Mouse (Mus musculus): ENCODE results near the gene Pex5l.

Gene Pex5l

DNA sequence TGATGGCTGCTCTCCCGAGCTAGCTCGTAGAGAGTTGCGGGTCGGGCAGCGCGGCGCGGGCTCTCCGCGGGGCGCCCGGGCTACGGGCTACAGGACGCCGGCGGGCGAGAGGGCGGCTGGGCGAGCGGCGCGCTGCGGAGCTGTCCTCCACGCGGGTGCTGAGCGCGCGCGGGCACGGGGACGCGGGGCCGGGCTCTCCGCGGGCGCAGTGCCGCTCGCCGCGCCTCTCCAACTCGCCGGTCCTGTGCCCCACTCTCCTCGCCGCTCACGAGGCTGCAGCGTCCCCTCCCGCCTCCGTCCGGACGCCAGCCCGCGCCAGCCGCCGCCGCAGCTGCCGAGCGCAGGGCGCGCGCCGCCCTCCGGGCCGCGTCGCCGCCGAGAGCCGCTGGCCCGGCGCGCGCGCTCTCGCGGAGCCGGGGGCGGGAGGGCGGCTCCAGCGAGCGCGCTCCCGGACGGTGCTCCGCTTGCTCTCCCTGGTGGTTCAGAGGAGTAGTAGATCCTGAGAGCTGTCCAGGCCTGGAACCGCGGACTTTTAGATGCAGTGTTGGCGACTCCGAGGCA is at the start of gene Pex5l:
TSS of gene Pex5l (minus strand) at position 347 of the 561 bp plus-strand sequence.
- no peak for DNase-seq (ENCODE audit: low spot score)

DNA sequence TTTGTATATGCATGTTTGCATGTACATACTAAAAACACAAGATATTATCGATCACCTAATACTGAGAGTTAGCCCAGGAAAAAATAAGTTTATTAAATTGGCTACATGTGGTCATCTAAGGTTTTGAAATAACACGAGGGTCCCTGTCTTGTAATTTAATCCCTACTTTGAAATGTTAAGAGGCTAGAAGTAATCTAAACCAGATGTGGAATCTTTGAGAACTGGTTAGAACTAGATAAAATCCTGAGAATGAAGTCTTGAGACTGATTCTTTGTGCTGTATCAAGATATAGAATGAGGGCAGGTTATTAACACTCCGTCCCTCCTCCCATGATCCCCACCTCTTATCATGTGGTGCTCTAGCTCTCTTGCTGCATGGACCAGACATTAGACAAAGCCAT is 22.1 kb upstream of the Pex5l start:
- DNase-seq (ENCODE audit: low spot score), result no peak

DNA sequence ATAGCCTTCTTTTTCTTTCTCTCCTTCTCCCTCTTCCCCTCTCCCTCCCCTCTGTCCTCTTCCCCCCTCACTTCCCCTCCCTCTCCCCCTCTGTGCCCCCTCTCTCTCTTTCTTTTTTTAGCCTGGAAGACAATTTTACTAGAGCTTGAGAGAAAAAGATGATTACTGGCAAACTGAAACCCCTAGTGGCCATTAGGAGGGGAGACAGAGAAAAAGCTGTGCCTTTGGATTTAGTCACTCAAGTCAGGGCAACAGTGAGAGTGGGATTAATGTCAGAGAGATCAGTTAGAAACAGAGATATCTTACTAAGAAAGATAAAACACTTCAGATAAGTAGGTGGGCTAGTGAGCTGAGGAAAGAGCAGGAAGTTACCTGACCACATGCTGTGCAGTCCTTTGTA is 20.8 kb upstream of the Pex5l start:
- DNase-seq (ENCODE audit: low spot score), result no peak

DNA sequence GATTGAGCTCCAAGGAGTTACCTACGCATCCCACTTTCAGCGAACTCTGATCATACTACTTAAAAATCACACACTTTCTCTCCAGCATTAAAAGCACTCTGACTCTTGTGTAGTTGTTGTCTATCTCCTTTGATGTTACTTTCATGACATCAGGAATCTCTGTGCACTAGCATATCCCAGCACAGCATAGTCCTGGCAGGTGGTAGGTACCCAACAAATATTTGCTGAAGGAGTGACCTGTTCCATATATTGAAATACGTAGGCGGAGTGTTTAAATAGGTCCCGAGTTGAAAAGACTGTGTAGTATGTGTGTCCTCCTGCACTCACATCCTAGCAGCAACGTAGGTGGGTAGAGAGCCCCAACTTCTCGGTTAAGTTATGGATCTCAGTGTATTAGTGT is 545 bp upstream of the Pex5l start:
- no peak for DNase-seq (ENCODE audit: low spot score)

DNA sequence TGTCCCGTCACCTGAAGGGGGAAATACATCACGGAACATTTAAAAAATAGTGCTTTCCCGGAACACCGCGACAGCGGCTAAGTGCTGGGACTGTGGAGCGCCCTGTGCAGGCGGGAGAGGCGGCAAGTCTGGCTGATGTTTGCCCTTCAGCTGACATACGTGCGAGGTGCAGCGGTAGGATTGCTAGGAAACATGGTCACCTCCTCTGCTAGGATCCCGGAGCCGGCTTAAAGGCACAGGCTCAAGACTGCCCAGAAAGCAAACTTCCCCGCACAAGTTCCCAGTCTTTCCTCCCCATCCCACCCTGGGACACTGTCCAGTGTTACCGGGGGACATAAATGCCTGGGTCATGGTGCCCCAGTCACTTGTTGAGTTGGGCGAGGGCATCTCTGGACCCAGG is 649 bp downstream of the Pex5l start:
- no peak for DNase-seq (ENCODE audit: low spot score)

DNA sequence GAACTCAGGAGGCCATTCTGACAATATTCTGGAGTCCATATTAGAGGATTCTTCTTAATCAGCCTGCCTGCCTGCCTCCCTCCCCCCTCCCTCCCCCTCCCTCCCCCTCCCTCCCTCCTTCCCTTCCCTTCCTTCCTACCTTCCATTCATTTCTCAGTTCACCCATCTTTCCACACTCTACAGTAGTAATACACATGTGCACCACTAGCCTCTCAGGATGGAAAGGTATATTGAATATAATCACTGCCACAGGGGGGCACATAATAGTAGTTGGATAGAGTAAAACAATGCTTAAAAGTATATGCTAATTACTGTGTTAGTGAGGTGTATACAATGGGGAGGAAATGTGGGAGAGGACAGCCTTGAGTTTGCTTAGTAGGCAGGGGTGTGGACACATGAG is 13.1 kb downstream of the Pex5l start:
- DNase-seq (ENCODE audit: low spot score), result no peak

DNA sequence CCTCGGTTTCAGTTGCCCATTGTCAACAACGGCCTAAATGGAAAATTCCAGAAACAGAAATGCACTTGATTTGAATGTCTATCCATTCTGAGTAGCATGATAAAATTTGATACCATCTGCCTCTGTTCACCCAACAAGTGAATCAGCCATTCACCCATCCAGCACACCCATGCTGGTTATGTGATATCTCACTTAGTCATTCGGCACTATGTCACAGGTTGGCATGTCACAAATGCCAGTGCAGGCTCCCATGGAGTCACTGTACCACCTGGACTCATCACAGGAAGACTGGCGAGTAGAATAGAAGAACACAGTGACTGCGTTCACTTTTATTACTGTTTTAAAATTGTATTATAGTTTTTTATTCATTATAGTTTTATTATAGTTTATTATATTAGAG is 18.3 kb downstream of the Pex5l start:
- no peak for DNase-seq (ENCODE audit: low spot score)

DNA sequence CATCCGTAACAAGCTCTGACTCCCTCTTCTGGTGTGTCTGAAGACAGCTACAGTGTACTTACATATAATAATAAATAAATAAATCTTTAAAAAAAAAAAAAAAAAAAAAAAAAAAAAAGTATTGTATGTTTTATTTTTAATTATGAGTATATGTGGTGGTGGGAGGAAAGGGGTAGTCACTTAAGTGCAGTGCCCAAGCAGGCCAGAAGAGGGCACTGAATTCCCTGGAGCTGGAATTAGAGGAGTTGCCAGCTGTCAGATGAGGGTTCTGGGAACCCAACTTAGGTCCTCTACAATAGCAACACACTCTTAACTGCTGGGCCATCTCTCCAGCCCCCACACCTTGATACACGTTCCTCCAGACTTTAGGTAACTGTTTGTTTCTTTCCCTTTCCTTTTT is 37.3 kb downstream of the Pex5l start:
- no peak for DNase-seq (ENCODE audit: low spot score)

DNA sequence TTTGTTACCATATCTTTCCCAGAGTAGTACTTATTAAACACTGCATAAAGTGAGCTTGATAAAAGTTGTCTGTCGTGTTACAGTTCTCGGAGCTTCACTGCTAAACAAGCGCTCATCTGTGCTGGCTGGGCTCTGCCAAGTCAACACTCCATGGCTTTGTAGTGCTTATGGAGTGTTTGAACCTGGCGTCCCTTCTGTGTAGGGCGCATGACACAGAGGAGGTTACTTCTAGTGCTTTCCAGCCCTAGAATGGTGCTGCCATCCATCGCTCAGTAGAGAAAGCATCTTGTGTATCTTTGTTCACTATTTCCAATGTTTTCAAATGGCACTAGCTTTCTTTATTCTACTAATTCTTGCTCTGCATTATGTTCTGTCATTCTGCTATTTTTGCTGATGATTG is 39.5 kb downstream of the Pex5l start:
- no peak for DNase-seq (ENCODE audit: low spot score)

DNA sequence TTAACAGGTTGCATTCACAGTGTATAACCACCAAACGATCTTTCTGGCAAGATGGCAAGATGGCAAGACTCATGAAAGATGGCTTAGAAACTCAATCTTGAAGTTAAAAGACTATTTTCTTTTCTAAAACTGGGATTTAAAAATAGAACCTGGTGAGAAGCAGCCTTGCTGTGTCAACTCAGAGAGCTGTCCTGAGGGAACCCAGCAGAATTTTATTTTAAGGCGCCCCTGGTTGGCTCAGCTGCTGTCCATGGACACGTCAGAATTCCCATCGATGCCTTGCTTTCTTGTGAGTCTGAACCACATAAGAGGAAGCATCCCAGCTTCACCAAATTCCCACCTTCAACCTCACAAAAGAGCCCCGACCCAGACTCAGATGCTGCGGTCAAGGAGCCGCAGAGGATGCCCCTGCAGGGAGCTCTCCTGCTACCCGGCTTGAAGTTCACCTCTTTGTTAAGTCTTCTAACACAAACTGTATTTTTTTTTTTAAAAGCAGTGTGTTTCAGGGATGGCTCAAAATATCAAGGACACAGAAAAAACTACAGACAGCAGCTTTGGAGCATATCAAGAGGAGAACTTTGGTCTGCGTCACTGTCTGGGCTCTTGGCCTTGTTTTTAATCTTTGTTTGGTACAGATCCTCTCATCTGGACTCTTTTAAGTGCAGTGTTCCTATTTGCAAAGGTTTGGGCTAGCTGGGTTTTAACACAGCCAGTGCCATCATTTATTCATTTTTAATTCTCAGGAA is 44.3 kb downstream of the Pex5l start:
- DNase-seq (ENCODE audit: low spot score), result no peak

DNA sequence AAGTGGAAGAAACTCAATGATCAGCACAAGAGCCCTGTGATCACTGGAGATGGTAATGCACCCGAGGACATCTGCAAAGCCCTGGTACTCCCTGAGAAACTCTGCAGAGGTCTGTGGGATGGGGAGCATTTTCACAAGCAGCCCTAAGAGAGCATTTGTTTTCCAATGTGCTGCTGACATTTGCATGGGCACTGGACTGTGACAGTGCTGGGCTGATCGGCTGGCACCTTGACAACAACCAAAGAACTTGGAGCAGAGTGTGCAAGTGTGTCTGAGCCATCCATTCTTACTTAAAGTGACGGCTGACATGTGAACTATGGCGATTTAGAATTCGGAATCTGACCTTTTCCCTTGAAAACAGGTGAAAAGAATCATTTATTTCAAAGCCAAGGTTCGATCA is 49.4 kb downstream of the Pex5l start:
- DNase-seq (ENCODE audit: low spot score), result no peak

DNA sequence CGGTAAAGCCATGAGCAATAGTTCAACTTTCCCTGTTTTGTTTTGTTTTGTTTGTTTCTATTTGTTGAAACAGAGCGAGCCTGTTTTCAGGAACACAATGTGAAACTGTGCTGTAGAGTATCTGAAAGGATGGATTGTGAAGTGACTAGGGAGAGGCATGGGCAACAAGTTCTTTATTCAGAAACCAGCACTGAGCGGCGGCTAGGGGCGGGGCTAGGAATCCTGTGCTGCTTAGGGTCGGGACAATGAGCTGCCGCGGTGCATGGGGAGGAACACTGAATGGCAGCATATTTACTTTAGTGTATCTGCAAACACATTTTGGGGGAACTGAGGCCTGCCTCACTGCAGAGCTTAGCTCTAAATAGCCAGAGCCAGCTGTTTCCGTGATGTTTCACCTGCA is 53.0 kb downstream of the Pex5l start:
- DNase-seq (ENCODE audit: low spot score), result no peak

DNA sequence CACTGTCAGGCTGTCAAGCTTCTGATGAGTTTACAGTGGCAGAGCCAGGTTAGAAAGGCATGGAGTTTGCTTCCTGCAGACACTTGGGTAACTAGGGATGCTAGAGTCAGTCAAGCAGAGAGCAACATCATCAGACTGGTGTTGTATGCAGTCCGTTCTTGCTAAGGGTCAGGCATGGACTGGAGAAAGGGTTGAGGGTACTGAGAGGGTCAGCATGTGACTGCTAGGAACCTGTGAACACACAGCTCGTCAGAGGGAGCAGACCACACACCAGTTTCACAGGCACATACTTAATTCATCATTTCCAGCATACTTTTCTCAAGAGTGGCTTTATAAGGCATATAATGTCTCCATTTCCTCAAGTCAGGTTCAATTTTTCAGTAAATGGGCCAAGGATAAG is 53.6 kb downstream of the Pex5l start:
- no peak for DNase-seq (ENCODE audit: low spot score)

DNA sequence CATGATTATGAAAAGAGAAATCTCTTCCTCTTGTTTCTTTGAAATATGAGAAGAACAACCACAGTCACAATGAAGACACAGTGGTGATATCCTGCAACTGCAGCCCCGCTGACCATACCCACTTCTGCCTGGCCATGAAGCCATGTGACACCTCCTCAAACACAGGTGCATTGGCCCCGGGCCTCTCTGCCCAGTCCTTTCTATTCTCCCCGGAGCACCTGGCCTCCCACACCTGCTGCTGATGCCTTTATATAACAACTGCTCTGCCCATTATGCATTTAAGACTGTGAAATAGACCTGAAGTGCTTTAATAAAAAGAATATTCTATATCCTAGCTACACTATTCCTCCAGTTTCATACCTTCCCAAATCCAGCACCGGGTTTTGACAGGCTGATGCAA is 54.8 kb downstream of the Pex5l start:
- DNase-seq (ENCODE audit: low spot score), result no peak

DNA sequence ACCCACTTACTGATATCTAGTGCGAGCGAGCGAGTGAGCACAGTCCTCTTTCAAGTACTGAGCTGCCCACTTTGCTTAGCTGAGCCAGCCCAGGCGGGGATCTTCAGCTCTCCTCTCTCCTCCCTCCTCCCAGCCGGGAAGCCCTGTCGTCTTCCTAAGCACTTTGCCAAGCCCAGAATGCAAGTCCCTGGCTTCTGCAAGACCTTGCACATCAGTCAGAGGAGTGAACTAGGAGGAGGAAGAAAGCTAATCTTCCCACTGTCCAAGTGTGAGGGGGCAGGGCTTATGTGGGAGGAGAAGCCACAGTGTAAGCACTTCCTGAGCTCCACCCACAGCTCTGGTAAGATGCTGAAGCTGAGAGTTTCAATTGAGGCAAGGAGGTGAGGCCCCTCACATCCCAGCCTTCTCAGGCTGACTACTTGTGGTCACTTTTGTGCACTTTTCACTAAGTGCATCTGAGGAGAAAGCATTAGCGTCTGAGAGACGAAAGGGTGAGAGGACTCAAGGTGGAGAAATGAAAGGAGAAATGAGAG is 60.2 kb downstream of the Pex5l start:
- no peak for DNase-seq (ENCODE audit: low spot score)

DNA sequence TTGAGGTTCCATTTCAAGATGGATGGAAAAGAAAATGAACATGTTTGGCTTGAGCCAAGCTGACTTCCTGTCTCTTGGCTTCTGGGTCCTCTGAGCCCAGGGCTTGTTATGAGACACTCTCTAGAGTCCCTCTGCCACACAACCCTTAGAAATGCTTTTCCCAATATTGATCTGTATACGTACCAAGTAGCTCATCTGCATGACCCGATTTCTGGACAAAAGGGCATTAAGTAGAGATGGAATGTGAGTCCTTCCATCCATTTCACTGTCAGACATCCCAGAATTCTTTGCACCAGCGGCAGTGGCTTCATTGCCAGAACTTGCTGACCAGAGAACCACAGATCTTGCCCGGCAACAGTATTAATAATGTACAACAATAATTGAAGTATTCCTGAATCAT is 61.3 kb downstream of the Pex5l start:
- no peak for DNase-seq (ENCODE audit: low spot score)

DNA sequence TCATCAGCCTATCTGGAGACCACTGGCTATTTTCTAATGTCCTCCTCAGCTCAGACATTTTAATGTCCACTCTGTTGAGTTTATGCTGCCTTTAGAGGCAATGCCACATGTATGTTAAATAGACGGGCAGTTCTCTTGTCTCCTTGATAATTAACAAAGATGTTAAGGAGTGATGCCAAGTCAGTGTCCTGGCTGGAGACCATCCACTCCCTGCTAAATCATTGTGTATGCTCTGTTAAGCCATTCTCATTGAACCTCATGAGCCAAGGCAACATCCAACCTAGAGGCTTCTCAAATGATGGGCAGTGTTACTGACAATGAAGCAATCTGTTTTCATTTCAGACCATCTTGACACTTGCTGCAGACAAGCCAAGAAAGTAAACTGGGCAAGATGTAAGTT is 63.4 kb downstream of the Pex5l start:
- no peak for DNase-seq (ENCODE audit: low spot score)

DNA sequence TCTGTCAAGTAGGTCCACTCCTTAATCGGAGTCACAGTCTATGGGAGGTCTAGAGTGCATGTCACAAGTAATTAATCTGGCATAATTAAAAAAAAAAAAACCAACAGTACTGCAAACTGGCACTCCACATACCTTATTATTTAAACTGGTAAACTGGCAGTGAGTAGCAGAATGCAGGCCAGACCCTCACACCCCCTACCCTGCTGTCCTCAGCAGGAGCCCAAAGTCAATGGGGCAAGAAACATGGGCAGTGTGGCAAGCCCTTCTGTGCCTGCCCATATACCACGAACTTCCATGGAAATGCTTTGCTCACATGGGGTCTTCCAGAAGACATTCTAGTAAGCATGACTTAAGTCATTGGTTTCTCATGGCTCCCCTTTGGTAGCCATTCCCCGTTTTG is 63.9 kb downstream of the Pex5l start:
- DNase-seq (ENCODE audit: low spot score), result no peak

DNA sequence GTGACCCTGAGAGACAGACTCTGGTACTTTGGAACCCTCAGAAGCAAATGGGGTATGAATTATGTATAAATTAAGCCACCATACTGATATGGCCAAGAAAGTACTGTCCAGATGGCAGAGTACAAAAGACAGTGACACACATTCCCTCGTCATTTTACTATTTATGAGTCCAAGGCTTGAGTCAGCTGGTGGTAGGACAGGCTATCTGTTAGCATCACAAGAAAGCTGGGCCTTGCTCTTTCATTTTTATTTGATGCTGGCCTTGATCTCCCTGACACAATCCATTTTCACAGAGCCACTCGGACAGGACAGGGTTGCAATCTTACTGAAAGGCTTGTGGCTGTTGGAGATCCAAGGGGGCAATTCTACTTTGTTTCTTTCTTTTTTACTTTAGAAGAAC is 67.4 kb downstream of the Pex5l start:
- DNase-seq (ENCODE audit: low spot score), result no peak

DNA sequence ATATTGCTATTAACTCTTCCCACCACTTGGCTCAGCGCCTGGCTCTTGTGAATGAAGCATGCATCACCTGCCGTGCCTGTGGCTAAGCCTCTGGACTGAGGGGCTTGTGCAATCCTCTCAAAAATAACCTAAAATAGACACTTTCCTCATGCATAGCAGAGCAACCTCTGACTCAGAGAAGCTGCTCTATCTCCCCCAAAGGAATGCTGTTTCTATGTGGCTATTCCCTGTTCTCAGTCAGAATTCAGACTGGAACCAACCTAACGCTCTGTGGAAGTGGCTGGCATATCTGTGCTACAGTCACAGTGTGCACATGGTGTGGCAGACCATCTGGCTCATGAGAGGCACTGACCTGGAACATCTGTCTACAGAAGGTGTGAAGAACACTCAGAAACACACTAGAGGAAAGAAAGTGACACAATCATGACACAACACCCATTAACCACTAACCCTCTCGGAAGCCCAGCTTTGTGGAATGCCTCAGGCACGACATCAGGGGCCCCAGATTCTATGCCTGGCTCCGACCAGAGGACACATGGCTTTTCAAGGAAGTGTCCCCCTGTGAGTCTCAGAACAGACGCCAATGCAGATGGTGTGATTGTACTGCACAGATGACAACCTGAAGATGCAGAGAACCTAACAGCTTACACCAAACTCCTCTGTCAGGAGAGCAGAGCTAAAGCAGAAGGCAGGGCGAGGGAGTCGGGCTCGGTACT is 68.6 kb downstream of the Pex5l start:
- DNase-seq (ENCODE audit: low spot score), result no peak

DNA sequence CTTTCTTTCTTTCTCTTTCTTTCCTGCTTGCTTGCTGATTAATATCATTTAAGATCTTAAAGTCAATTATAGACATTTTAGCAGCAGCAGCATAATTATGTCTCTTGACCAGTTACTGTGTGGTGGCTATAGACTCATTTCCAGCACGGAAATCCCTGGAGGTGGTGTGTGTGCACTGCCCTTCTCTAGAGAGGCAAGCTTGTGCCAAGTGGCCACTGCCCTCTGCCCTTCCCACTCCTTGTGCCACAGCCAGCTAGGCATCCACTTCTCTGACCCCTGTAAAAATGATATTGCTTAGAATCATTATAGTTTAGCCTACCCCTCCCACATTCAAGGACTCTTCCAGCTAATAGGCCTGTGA is 69.2 kb downstream of the Pex5l start:
- DNase-seq (ENCODE audit: low spot score), result no peak

DNA sequence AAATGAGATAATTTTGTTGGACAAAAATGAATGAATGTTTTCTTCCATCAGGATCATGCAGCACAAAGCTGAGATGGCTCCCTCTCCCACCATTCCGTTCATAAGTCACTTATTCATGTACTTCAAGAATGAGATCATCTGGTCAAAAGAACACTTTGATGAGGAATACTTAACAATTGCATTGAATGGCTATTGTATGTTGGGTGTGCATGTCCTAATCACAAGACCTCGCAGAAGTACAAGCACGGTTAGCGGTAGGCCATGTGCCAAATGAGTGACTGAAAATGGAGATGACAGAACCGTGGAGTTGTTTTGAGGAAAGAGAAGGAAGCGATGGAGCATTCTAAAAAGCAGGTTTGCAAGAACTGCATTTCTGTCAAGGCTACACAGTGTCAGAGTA is 72.3 kb downstream of the Pex5l start:
- DNase-seq (ENCODE audit: low spot score), result no peak

DNA sequence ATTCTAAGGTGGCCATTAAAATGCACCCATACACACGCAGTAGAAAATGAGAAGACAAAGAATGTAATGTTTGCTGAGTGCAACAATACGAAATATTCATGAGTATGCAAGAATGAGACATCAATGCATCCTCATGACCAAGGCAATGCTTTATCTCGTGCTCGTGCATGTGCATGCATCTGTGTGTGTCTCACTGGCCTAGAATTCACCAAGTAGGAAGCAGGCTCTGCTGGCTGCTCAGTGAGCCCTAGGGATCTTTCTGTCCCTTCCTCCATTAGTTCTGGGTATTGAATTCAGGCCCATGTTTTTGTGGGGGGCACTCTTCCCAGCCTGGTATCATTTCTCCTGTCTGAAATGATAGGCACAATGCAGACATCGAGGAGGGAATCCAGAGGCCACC is 74.9 kb downstream of the Pex5l start:
- no peak for DNase-seq (ENCODE audit: low spot score)

DNA sequence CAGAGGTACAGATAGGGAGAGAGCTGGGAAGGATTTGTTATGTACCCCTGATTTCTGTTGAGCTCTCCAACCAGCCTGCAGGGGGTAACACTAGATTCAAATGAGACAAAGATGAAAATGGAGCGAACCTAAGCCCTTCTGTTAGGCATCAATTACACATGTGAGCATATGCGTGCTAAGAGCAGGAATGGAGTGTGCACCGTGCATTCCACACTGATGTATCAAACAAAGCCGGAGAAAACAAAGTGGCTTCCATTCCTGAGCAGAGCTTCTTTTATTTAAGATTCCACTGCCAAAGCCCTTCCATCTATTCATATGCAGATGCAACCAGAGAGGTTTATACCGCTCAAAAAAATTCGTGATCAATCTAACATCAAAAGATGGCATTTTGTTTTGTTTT is 79.5 kb downstream of the Pex5l start:
- DNase-seq (ENCODE audit: low spot score), result no peak
